14 mouse cellular contexts compared by ENCODE assay signal in genomic region chr7:80642976-80643666, GRCm38 (mm10). TPM values are rescaled to one million over a fixed set of nuclear protein-coding genes. Genes with fewer than 3 reads are reported as not detected.
A peak's percentile ranks its signal among the peaks of the same experiment; 100 is the strongest.
DNase-seq lines count a peak whose midpoint lies in the region; ATAC-seq lines count a peak whose summit lies in the region.
"Had no signal": no experiment of that assay in that cellular context is flagged by ENCODE, and none has a peak within 500 bp of the region (broad histone marks: within the 10 kb centered on the region; RNA-seq: fewer than 3 reads in every experiment).

No protein-coding gene starts in this region.

- H3K9me3 ChIP-seq in heart, embryonic 13.5 days: no peaks in the 10 kb centered on the region
- H3K9me3 ChIP-seq: heart, embryonic 10.5 days; limb, embryonic 15.5 days had no signal

- 0 out of 2 replicates have a peak overlapping the region, but pooled peaks have one; percentile 34 for H3K27ac ChIP-seq in heart, embryonic 13.5 days (replicated peaks)
- H3K27ac ChIP-seq: limb, embryonic 15.5 days had no signal

- no peaks in the 10 kb centered on the region for H3K36me3 ChIP-seq in heart, embryonic 13.5 days
- H3K36me3 ChIP-seq: heart, embryonic 10.5 days; limb, embryonic 15.5 days had no signal

- peaks cover 66% of the 10 kb centered on the region for H3K4me1 ChIP-seq in heart, embryonic 13.5 days

- H3K4me2 ChIP-seq in heart, embryonic 13.5 days: no peak overlapping the region
- H3K4me2 ChIP-seq: limb, embryonic 15.5 days had no signal

- intact Hi-C loops in heart, postnatal 25 days (cut with DNase I): no loop called here

- H3K27me3 ChIP-seq in heart, embryonic 13.5 days (replicated peaks): no peaks in the 10 kb centered on the region
- H3K27me3 ChIP-seq: limb, embryonic 15.5 days had no signal

- no peak for DNase-seq in heart, postnatal 25 days (ENCODE audit: low spot score)
- peak; percentile 51 to 58 for DNase-seq in B cell, adult 2 months
- DNase-seq in NIH3T3 (ENCODE audit: low read depth): peak; percentile 27
- DNase-seq in naive thymus-derived CD4-positive, alpha-beta T cell, adult 2 months (ENCODE audit: low read depth): peak; percentile 79
- no peak for DNase-seq in MN1 (ENCODE audit: low spot score)
- no peak for DNase-seq in urinary bladder, adult 2 months (ENCODE audit: low spot score)
- DNase-seq in adrenal gland, adult 8-10 months: no peak
- DNase-seq: adrenal gland, postnatal 10 days had no signal

- no peak overlapping the region for H3K4me3 ChIP-seq in heart, embryonic 13.5 days
- H3K4me3 ChIP-seq: heart, embryonic 10.5 days; limb, embryonic 15.5 days had no signal

- 76% methylated on average over 8 of the region's 8 CpGs for WGBS in heart, embryonic 13.5 days

- 0 out of 2 replicates have a peak overlapping the region, but pooled peaks have one; percentile 33 for H3K9ac ChIP-seq in heart, embryonic 13.5 days
- H3K9ac ChIP-seq: limb, embryonic 15.5 days had no signal

- ATAC-seq in heart, embryonic 13.5 days (ENCODE audit: extremely low read depth, insufficient number of reproducible peaks, low FRiP score, low TSS enrichment): no peak
- ATAC-seq: intestine, embryonic 16.5 days; lung, postnatal 0 days; midbrain, embryonic 16.5 days had no signal

RNA-seq across cellular contexts. Expression of gene Crtc3, which starts 45.6 kb away (rescaled TPM):
- polyA plus RNA-seq in heart, embryonic 13.5 days (2015; fragmentation: Nextera tagmentation; extraction: Ambion mirVana): 14.9 and 16.6 TPM in 2 replicates
- 10 to 100 TPM; 14.3 to 15.7 TPM for total RNA-seq in heart, postnatal 25 days (2021)
- polyA plus RNA-seq in urinary bladder, adult 2 months (2012; rRNA removed): 12.0 and 16.4 TPM in 2 replicates
- 10 to 100 TPM; 27.2 to 44.9 (median 35.5) TPM for total RNA-seq in adrenal gland, adult 8-10 months (2022)

Comparison
In these comparisons a context has a peak if more than half of its experiments do, and no peak if none do; other contexts are left out.
1. DNase-seq: peak in B cell, adult 2 months (2 of 2), NIH3T3 (single experiment) and naive thymus-derived CD4-positive, alpha-beta T cell, adult 2 months (single experiment); none in heart, postnatal 25 days (single experiment), MN1 (single experiment), urinary bladder, adult 2 months (single experiment) and adrenal gland, adult 8-10 months (single experiment).